Mouse (Mus musculus) hindbrain, embryonic 15.5 days (tissue): Measurements from ENCODE around the gene Adamtsl1. TPM values are rescaled to one million over a fixed set of nuclear protein-coding genes. Genes with fewer than 3 reads are reported as not detected.

Source experiments
- ATAC-seq: fragments of 200-750 bp; cut with Nextera tagmentation; 2 replicates; pipeline ENCODE4 v1.8.0; 2017; ENCODE audit warnings: low read depth, moderate number of reproducible peaks, moderate TSS enrichment; ENCODE audit not compliant: low FRiP score
- H3K27ac ChIP-seq: fragments of 300-500 bp; sonication (generic); replicated peaks from 2 replicates; pipeline ENCODE4 v1.5.1; 2015; ENCODE audit warnings: mild to moderate bottlenecking, inconsistent platforms
- H3K27me3 ChIP-seq: fragments of 300-500 bp; sonication (generic); 2 replicates; pipeline ENCODE4 v1.6.1; 2015; ENCODE audit warnings: control low read depth, inconsistent platforms
- H3K36me3 ChIP-seq: fragments of 300-500 bp; sonication (generic); 2 replicates; pipeline ENCODE4 v1.6.1; 2015; ENCODE audit warnings: control low read depth, inconsistent platforms
- H3K4me1 ChIP-seq: fragments of 300-500 bp; sonication (generic); replicated peaks from 2 replicates; pipeline ENCODE4 v1.6.1; 2015; ENCODE audit warnings: control low read depth, inconsistent platforms
- H3K4me2 ChIP-seq: fragments of 300-500 bp; sonication (generic); 2 replicates; pipeline ENCODE4 v1.6.1; 2015; ENCODE audit warnings: moderate library complexity, mild to moderate bottlenecking, inconsistent platforms
- H3K4me3 ChIP-seq: fragments of 300-500 bp; sonication (generic); 2 replicates; pipeline ENCODE4 v1.5.1; 2015; ENCODE audit warnings: mild to moderate bottlenecking, inconsistent platforms
- H3K9ac ChIP-seq: fragments of 300-500 bp; sonication (generic); 2 replicates; pipeline ENCODE4 v1.6.1; 2015; ENCODE audit warnings: inconsistent platforms
- H3K9me3 ChIP-seq: fragments of 300-500 bp; sonication (generic); 2 replicates; pipeline ENCODE4 v1.6.1; 2016; ENCODE audit warnings: control low read depth, inconsistent platforms
- WGBS: fragments of 180-500 bp; shearing (Covaris S2); methylation state at CpG from one replicate; pipeline ENCODE4 v1.1.7; 2015; 5-methylcytosine and 5-hydroxymethylcytosine counted together
- polyA plus RNA-seq: library from polyadenylated mRNA; unstranded; fragments of >200 nt; fragmentation: Nextera tagmentation; extraction: Ambion mirVana; gene quantifications from 2 replicates; pipeline ENCODE4 v1.2.1, GENCODE M21; 2015

Gene Adamtsl1
- polyA plus RNA-seq, 1 experiment from 2014 or later = 11.8 TPM

DNA sequence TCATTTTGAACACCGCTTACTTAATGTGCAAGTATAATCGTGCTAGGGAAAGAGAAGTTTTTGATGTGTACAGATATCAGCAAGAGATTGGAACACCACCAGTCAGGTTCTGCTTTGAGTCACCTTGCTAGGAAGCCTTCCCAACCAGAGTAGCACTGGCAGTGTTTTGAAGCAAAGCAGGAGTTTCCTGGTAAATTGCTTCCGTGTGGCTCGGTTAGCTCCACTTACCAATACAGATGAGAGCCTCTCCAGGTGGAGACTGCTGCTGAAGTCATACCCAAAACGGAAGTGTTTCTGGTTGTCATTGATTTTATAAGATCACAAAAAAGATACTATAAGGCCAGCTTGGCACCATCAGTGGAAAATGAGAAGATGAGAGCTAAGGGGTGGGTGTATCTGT lies 845.4 kb downstream of the Adamtsl1 start:
- Histone ChIP-seq H3K4me2 (no peak overlapping the region), H3K4me3 (no peak overlapping the region), H3K36me3 (no peaks in the 10 kb centered on the region), H3K9me3 (no peaks in the 10 kb centered on the region), H3K4me1 (no peaks in the 10 kb centered on the region), H3K27me3 (no peaks in the 10 kb centered on the region), H3K9ac (no peak overlapping the region), H3K27ac (no peak overlapping the region)
- 96% methylated on average over 5 of the region's 5 CpGs for WGBS
- no peak for ATAC-seq

DNA sequence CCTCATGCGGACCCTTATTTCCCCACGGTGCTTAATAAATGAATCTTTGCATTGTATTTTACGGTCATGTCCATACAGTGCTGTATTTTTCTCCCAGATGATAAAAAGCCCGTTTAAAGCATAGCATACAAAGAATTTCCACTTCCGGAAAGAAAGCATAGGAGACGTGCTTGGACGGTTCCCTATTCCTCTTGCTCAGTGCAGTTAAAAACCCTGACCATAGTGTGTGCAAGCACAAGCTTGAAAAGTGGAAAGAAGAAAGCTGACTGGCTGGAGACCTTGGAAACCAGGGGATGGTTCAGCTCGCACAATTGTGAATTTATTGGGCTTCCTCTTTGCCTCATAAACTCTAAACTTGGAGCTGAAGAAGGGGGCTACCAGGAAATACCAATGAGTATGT lies 855.1 kb downstream of the Adamtsl1 start:
- Histone ChIP-seq H3K9me3 (no peaks in the 10 kb centered on the region), H3K9ac (no peak overlapping the region), H3K36me3 (no peaks in the 10 kb centered on the region), H3K27me3 (no peaks in the 10 kb centered on the region), H3K4me2 (no peak overlapping the region), H3K27ac (no peak overlapping the region), H3K4me1 (no peaks in the 10 kb centered on the region), H3K4me3 (no peak overlapping the region)
- 76% methylated on average over 8 of the region's 8 CpGs for WGBS
- ATAC-seq = no peak

DNA sequence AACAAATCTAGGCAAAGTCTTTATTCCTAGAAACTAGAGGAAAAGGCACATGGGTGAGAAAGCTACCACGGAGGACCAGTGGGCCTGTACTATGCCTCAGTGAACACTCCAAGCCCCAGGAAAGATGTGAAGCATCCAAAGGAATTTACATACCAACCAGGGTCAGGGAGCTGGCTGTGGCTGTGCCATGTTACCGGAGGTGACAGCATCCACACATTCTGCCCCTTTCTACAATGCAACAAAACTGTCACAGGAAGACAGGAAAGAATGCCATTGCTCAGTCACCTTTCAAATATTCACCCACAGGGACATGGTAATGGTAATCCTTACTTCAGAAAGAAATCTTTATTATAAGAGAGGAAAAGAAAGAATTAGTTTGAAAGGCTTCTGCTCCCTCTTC lies 859.2 kb downstream of the Adamtsl1 start:
- Histone ChIP-seq H3K27me3 (no peaks in the 10 kb centered on the region), H3K4me2 (no peak overlapping the region), H3K9me3 (no peaks in the 10 kb centered on the region), H3K4me3 (no peak overlapping the region), H3K4me1 (no peaks in the 10 kb centered on the region), H3K9ac (no peak overlapping the region), H3K27ac (no peak overlapping the region), H3K36me3 (no peaks in the 10 kb centered on the region)
- no peak for ATAC-seq
- WGBS = 67% methylated on average over 2 of the region's 2 CpGs

DNA sequence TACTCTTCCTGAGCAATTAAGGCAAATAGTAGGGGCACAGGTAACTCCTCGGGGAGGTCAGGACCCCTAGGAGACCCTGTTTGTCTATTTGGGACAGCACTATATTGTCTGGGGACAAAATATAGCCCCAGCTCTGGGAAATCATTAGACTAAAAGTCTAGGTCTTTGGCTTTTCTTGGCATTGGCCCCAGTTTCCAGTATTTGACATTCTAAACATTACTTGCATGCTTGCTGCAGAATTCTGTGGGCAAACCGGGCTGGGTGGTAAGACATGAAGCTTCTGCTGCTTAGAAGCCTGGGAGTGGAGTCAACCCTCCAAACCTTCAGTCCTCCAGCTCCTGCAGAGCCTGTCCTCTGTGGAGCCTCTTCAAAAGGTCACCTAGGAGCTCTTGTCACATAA lies 869.2 kb downstream of the Adamtsl1 start:
- 62% methylated on average over 2 of the region's 2 CpGs for WGBS
- Histone ChIP-seq H3K27ac (no peak overlapping the region), H3K4me3 (no peak overlapping the region)

DNA sequence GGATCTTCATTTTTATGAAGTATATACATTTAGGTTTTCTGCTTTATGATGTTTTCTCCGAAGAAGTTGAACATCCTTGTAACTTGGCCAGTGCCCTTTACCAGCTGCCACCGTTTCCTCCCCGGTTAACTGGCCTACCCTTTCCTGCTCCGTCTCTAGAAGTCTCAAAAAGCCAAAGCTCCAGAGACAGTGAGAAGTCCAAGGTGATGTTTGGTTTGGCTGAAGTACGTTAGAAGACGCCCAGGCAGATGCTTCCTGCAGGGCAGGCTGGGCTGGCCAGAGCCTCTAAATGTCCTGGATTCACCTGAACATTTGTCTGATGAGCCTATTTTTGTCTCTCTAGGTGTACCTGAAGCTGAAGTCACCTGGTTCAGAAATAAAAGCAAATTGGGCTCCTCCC lies 871.1 kb downstream of the Adamtsl1 start:
- Histone ChIP-seq H3K27me3 (no peaks in the 10 kb centered on the region), H3K4me1 (no peaks in the 10 kb centered on the region), H3K4me2 (no peak overlapping the region), H3K4me3 (no peak overlapping the region), H3K36me3 (no peaks in the 10 kb centered on the region), H3K9ac (no peak overlapping the region), H3K27ac (no peak overlapping the region), H3K9me3 (no peaks in the 10 kb centered on the region)
- no peak for ATAC-seq
- WGBS = 89% methylated on average over 6 of the region's 6 CpGs

More for the DNA sequence above, 869.2 kb downstream of the Adamtsl1 start:
- Histone ChIP-seq H3K9ac (no peak overlapping the region), H3K4me2 (no peak overlapping the region), H3K36me3 (no peaks in the 10 kb centered on the region), H3K9me3 (no peaks in the 10 kb centered on the region), H3K4me1 (no peaks in the 10 kb centered on the region), H3K27me3 (no peaks in the 10 kb centered on the region)
- no peak for ATAC-seq

DNA sequence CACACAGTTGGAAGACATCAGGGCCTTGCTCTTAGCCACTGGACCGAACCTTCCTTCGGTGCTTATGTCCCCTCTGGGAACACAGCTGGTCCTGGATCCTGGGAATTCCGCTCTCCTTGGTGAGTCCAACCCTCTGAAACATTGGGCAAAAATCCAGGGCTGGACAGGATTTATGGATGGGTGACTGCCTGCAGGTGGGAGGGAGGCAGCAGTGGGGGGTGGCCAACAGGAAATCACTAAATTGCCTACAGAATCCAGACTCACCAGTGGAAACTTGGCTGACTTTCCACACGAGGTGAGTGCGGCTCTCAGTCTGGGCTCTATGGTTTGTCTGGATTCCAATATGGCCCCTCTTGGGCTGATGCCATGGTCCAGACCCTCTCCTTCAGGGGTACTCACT lies 874.5 kb downstream of the Adamtsl1 start:
- Histone ChIP-seq H3K27ac (no peak overlapping the region), H3K9ac (no peak overlapping the region), H3K4me3 (no peak overlapping the region), H3K4me2 (no peak overlapping the region), H3K36me3 (no peaks in the 10 kb centered on the region), H3K27me3 (no peaks in the 10 kb centered on the region), H3K4me1 (no peaks in the 10 kb centered on the region), H3K9me3 (no peaks in the 10 kb centered on the region)
- 79% methylated on average over 5 of the region's 5 CpGs for WGBS
- ATAC-seq = no peak

DNA sequence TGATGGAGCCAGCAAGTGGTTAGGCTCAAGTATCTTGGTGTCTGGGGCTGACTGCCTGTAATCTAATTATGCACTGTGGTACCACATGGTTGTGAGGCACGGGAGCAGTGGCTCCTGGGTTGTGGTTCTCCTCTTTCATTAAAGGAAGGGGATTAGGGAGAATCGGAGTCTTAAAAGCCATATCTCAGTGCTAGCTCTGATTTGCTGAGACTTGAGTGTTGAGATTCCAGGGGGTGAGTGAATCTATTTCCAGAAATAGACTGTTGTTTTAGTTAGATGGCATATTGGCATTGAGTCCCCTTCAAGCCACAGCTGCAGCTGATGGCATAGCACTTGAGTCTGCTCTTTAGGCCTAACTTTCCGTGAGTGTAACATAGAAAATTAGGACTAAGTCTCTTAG lies 877.2 kb downstream of the Adamtsl1 start:
- Histone ChIP-seq H3K4me3 (no peak overlapping the region), H3K36me3 (no peaks in the 10 kb centered on the region), H3K4me1 (no peaks in the 10 kb centered on the region), H3K27me3 (no peaks in the 10 kb centered on the region), H3K27ac (no peak overlapping the region), H3K9ac (no peak overlapping the region), H3K4me2 (no peak overlapping the region), H3K9me3 (no peaks in the 10 kb centered on the region)
- WGBS = 86% methylated on average over 3 of the region's 3 CpGs
- no peak for ATAC-seq

DNA sequence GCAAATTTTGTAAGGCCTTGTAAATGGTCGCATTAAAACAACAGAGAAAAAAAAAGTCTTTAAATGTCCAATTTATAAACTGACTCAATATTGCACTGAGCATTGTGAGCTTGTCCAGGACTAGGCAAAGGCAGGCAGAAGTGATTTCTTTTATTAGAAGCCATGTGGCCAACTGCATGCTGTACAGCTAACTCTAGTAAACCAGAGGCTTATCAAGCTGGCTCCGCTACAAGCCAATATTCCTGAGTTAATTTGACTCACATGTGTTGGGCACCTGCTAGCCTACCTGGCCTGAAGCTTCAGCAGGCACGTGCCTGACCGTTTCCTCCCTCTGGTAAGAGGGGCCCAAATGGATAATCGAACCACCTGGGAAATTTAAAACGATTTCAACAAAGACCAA lies 881.7 kb downstream of the Adamtsl1 start:
- no peak for ATAC-seq
- Histone ChIP-seq H3K9me3 (no peaks in the 10 kb centered on the region), H3K27me3 (no peaks in the 10 kb centered on the region), H3K9ac (no peak overlapping the region), H3K36me3 (no peaks in the 10 kb centered on the region), H3K4me1 (no peaks in the 10 kb centered on the region), H3K4me2 (no peak overlapping the region), H3K27ac (no peak overlapping the region), H3K4me3 (no peak overlapping the region)
- 71% methylated on average over 6 of the region's 6 CpGs for WGBS

DNA sequence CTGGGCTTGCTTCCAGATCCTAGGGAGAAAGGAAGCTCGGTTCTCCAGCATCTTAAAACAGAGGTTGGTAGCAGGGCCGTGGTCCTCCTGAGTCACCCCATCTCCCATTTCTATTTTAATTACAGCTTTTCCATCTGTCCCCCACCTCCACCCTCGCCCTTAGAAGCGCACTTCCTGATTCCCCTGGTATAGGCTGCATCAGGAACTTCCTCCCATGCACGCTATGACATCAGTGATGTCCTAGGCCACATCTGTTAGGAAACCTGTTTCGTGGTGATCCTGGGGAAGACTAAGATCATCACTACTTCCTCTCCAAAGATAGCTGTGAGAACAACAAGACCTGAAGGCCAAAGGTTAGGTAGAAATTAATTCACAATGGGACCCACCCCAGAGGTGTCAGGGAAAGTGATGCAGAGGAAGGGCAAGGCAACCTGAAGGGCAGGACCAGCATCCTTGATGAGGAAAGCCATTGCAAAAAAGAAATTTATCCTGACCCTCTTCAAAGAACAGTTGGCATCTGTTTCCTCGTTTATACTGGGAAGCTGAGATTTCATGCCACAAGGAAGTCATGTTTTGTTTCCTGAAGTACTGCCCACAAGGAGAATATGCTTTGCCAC lies 882.8 kb downstream of the Adamtsl1 start:
- Histone ChIP-seq H3K27ac (no peak overlapping the region), H3K4me2 (no peak overlapping the region), H3K27me3 (no peaks in the 10 kb centered on the region), H3K36me3 (no peaks in the 10 kb centered on the region), H3K4me3 (no peak overlapping the region), H3K9ac (no peak overlapping the region), H3K4me1 (no peaks in the 10 kb centered on the region), H3K9me3 (no peaks in the 10 kb centered on the region)
- ATAC-seq = no peak
- 75% methylated on average over 7 of the region's 7 CpGs for whole genome bisulfite sequencing

DNA sequence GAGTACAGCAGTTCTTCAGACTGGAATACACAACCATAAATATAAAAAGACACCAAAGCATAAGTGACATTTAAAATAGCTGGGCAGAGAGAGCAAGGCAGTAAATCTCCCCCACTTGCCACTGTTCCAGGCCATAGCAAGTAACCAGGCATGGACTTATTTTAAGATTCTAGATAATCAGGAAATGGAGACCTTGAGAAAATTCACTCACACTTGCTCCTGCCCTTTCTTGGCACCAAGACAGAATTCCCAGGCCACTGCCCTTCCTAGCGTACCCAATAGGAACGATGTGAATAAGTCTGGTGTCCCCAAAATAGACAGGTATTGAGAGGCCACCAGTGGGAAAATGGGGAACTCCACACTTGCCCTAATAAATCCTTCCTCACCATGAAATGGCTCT lies 883.5 kb downstream of the Adamtsl1 start:
- Histone ChIP-seq H3K4me1 (no peaks in the 10 kb centered on the region), H3K4me3 (no peak overlapping the region), H3K9ac (no peak overlapping the region), H3K27ac (no peak overlapping the region), H3K9me3 (no peaks in the 10 kb centered on the region), H3K27me3 (no peaks in the 10 kb centered on the region), H3K36me3 (no peaks in the 10 kb centered on the region), H3K4me2 (no peak overlapping the region)
- no peak for ATAC-seq
- WGBS = 74% methylated on average over 2 of the region's 2 CpGs

DNA sequence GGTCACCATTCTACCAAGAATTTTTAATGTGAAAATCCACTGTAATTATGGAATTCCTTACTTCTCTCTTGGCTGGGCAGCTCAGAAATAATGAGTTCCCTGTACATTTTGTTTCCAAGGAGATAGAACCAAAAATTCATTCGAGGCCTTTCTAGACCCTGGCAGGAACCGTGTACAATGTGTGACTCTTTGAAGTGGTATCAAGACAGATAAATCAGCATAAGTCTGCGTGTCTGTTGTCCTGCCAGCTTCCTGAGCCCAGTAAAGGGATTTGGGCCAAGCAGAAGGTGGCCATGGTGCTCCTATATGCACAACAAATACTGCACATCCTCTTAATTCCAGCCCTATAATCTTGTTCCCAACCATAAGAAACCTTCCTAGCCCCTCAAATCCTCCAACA lies 887.1 kb downstream of the Adamtsl1 start:
- Histone ChIP-seq H3K9me3 (no peaks in the 10 kb centered on the region), H3K4me2 (no peak overlapping the region), H3K27ac (no peak overlapping the region), H3K36me3 (no peaks in the 10 kb centered on the region), H3K9ac (no peak overlapping the region), H3K27me3 (no peaks in the 10 kb centered on the region), H3K4me3 (no peak overlapping the region), H3K4me1 (no peaks in the 10 kb centered on the region)
- 55% methylated on average over 3 of the region's 3 CpGs for WGBS
- ATAC-seq = no peak

DNA sequence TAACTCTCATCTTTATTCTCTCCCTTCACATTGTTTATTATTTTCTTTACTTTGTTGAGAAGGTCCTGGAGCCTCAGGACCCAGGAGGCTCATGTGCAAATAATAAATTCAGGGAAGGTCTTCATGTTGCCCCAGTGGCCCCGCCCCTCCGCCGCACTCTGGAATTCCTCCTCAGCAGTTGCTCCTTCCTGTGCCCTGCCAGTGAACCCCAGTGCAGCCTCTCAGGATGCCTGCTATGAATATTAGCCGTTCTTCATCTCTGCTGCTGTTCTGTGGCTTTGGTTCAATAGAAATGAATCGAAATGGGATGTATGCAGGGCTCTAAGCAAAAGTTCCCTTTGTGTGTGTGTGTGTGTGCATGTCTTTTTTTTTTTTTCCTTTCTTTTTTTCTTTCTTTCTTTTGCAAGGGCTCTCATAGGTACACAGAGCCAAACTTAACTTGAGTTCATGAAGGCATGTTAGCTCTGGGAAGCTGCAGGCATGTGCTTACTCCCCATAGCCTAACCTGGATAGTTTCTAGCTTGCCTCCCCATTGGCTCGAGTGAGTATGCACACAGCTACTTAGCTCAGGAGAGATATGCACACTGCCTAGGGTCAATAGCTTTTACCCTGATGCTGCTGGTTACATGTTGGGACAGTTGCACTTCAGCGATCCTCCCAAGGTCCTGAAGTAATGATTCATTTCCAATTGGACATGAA lies 892.7 kb downstream of the Adamtsl1 start:
- Histone ChIP-seq H3K36me3 (no peaks in the 10 kb centered on the region), H3K27ac (no peak overlapping the region), H3K4me3 (no peak overlapping the region), H3K27me3 (no peaks in the 10 kb centered on the region), H3K9me3 (no peaks in the 10 kb centered on the region), H3K9ac (no peak overlapping the region), H3K4me1 (no peaks in the 10 kb centered on the region), H3K4me2 (no peak overlapping the region)
- no peak for ATAC-seq
- 71% methylated on average over 7 of the region's 7 CpGs for WGBS

DNA sequence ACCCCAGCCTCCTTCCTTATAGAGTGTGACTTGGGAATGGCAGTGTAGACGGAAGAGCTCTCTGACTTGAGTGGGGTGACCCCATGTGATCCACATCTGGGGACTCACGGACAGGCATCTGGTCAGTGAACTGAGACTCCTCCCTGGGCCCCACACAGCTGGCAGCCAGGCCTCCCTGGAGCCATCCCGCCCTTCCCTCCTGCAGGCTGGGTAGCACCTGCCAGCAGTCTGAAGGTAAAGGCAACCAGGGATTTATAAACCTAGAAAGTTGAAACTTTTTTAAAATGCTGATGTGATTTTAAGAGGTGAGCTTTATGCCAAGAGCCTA lies 893.2 kb downstream of the Adamtsl1 start:
- no peak overlapping the region for H3K9ac ChIP-seq
- no peaks in the 10 kb centered on the region for H3K4me1 ChIP-seq
- no peaks in the 10 kb centered on the region for H3K36me3 ChIP-seq
- no peak overlapping the region for H3K27ac ChIP-seq
- H3K4me2 ChIP-seq = no peak overlapping the region
- no peak for ATAC-seq
- H3K27me3 ChIP-seq = no peaks in the 10 kb centered on the region
- 69% methylated on average over 3 of the region's 3 CpGs for WGBS
- no peak overlapping the region for H3K4me3 ChIP-seq
- no peaks in the 10 kb centered on the region for H3K9me3 ChIP-seq
